8 mouse cellular contexts compared by ENCODE assay signal in genomic region chr7:70287891-70288421, GRCm38 (mm10).
DNase-seq lines count a peak whose midpoint lies in the region; ATAC-seq and TF ChIP-seq lines count a peak whose summit lies in the region.

No protein-coding gene starts in this region.

- H3K4me1 ChIP-seq in lung, embryonic 15.5 days: peaks cover 8% of the 10 kb centered on the region
- no peaks in the 10 kb centered on the region for H3K4me1 ChIP-seq in lung, adult 2 months (ENCODE audit: control insufficient read depth, insufficient read depth, low read length)
- H3K4me1 ChIP-seq in forebrain, embryonic 15.5 days: peaks cover 7% of the 10 kb centered on the region
- H3K4me1 ChIP-seq in small intestine, adult 2 months (ENCODE audit: control insufficient read depth, insufficient read depth, insufficient read length, low read length): peaks cover 4% of the 10 kb centered on the region

- peaks cover 72% of the 10 kb centered on the region for H3K27me3 ChIP-seq in lung, embryonic 15.5 days
- H3K27me3 ChIP-seq in forebrain, embryonic 15.5 days: peaks cover 88% of the 10 kb centered on the region
- peaks cover 45% of the 10 kb centered on the region for H3K27me3 ChIP-seq in small intestine, adult 2 months (ENCODE audit: control insufficient read depth, insufficient read depth, low read length)

- no peak for ATAC-seq in lung, embryonic 15.5 days (ENCODE audit: borderline replicate concordance, extremely low read depth, low FRiP score, low TSS enrichment)
- no peak for ATAC-seq in forebrain, embryonic 15.5 days (replicated peaks)
- no peak for ATAC-seq in frontal cortex, adult (ENCODE audit: low TSS enrichment)

- no peak for TF ChIP-seq CTCF in lung, adult 2 months (IDR thresholded peaks at IDR 0.05; ENCODE audit: insufficient read depth, low read length)
- TF ChIP-seq CTCF in small intestine, adult 2 months (IDR thresholded peaks at IDR 0.05; ENCODE audit: extremely low read depth, insufficient read length, insufficient replicate concordance, low read depth, low read length): no peak

- H3K9me3 ChIP-seq in lung, embryonic 15.5 days: no peaks in the 10 kb centered on the region
- H3K9me3 ChIP-seq in forebrain, embryonic 15.5 days: no peaks in the 10 kb centered on the region

- no peak overlapping the region for H3K9ac ChIP-seq in lung, embryonic 15.5 days
- H3K9ac ChIP-seq in forebrain, embryonic 15.5 days (replicated peaks): no peak overlapping the region

- H3K36me3 ChIP-seq in lung, embryonic 15.5 days: no peaks in the 10 kb centered on the region
- H3K36me3 ChIP-seq in forebrain, embryonic 15.5 days: no peaks in the 10 kb centered on the region
- no peaks in the 10 kb centered on the region for H3K36me3 ChIP-seq in small intestine, adult 2 months (ENCODE audit: control insufficient read depth, insufficient read depth, low read length)

- H3K4me3 ChIP-seq in lung, embryonic 15.5 days: peak overlapping the region; percentile 25
- no peak overlapping the region for H3K4me3 ChIP-seq in lung, adult 2 months (replicated peaks; ENCODE audit: extremely low read depth, low read depth, low read length)
- peak overlapping the region; percentile 5; the same call in 1 of the 2 replicates for H3K4me3 ChIP-seq in forebrain, embryonic 15.5 days
- H3K4me3 ChIP-seq in small intestine, adult 2 months (ENCODE audit: low read depth, low read length): peak overlapping the region; percentile 37

- TF ChIP-seq POLR2A in lung, adult 2 months (IDR thresholded peaks at IDR 0.05; ENCODE audit: borderline replicate concordance, extremely low read depth, low read depth, low read length): no peak
- TF ChIP-seq POLR2A in small intestine, adult 2 months (IDR thresholded peaks at IDR 0.05; ENCODE audit: low read depth, low read length): no peak

- DNase-seq in lung, adult 2 months: no peak
- peak; percentile 22 to 51 for DNase-seq in kidney, postnatal 4 days
- DNase-seq in urinary bladder, postnatal 36 days (ENCODE audit: low spot score in 2 of 2): no peak
- no peak for DNase-seq in spleen, postnatal 14 days (ENCODE audit: low spot score in 2 of 2)

- peak overlapping the region; percentile 50 for H3K4me2 ChIP-seq in lung, embryonic 15.5 days
- peak overlapping the region; percentile 14; the same call in 1 of the 2 replicates for H3K4me2 ChIP-seq in forebrain, embryonic 15.5 days (replicated peaks)

- 1% methylated on average over 29 of the region's 29 CpGs for WGBS in lung, embryonic 15.5 days
- WGBS in lung, adult 2 months: 3% methylated on average over 29 of the region's 29 CpGs
- WGBS in forebrain, embryonic 15.5 days: under 1% methylated on average over 29 of the region's 29 CpGs
- WGBS in small intestine, adult 2 months: 1% methylated on average over 29 of the region's 29 CpGs

- H3K27ac ChIP-seq in lung, embryonic 15.5 days: no peak overlapping the region
- H3K27ac ChIP-seq in forebrain, embryonic 15.5 days (replicated peaks): no peak overlapping the region
- no peak overlapping the region for H3K27ac ChIP-seq in small intestine, adult 2 months (ENCODE audit: insufficient read depth, low read depth, low read length)

Comparison
In these comparisons a context has a peak if more than half of its experiments do, and no peak if none do; other contexts are left out.
1. DNase-seq: peak in kidney, postnatal 4 days (2 of 2); none in lung, adult 2 months (single experiment), urinary bladder, postnatal 36 days (0 of 2) and spleen, postnatal 14 days (0 of 2).